Mouse (Mus musculus): ENCODE measurements around the gene Olfr215.
"Not testable (repeated sequence)": the region's sequence is repeated elsewhere in the genome, so short reads cannot be mapped to it uniquely, and the experiment has no call there.

The Olfr215 gene

GRCm38 (mm10) chr6:116584095-116584494 is at the start of gene Olfr215:
TSS of gene Olfr215 (minus strand) at chr6:116584195.
- DNase-seq: no peak

GRCm38 (mm10) chr6:116632129-116632528 is 48.1 kb upstream of the Olfr215 start:
- DNase-seq: peak; percentile 86 to 89

GRCm38 (mm10) chr6:116629766-116630165 is 45.8 kb upstream of the Olfr215 start:
- DNase-seq: no peak

- DNase-seq: peak; percentile 55 to 70
Measured at GRCm38 (mm10) chr6:116628539-116629171, 44.7 kb upstream of the Olfr215 start, which contains the start of gene Zfp422. TSS of gene Zfp422 (minus strand) at chr6:116628999.

GRCm38 (mm10) chr6:116628095-116628494 is 44.1 kb upstream of the Olfr215 start:
- DNase-seq: no peak

- DNase-seq: not testable (repeated sequence)
Measured at GRCm38 (mm10) chr6:116626417-116626816, 42.4 kb upstream of the Olfr215 start.

- DNase-seq: no peak
Measured at GRCm38 (mm10) chr6:116621318-116622023, 37.5 kb upstream of the Olfr215 start.

GRCm38 (mm10) chr6:116618073-116618472 is 34.1 kb upstream of the Olfr215 start:
- no peak for DNase-seq

GRCm38 (mm10) chr6:116615719-116616118 is 31.7 kb upstream of the Olfr215 start:
- no peak for DNase-seq

GRCm38 (mm10) chr6:116607230-116607629 is 23.2 kb upstream of the Olfr215 start:
- DNase-seq: no peak

- not testable (repeated sequence) for DNase-seq
Measured at GRCm38 (mm10) chr6:116600969-116601368, 17.0 kb upstream of the Olfr215 start.

- DNase-seq: peak in 1 of 2 experiments; percentile 5
Measured at GRCm38 (mm10) chr6:116569834-116570233, 14.2 kb downstream of the Olfr215 start.

- no peak for DNase-seq
Measured at GRCm38 (mm10) chr6:116554952-116555351, 29.0 kb downstream of the Olfr215 start.

GRCm38 (mm10) chr6:116553935-116554334 is 30.1 kb downstream of the Olfr215 start, which contains the start of gene Olfr214:
TSS of gene Olfr214 (plus strand) at chr6:116554235.
- DNase-seq: no peak

- DNase-seq: not testable (repeated sequence)
Measured at GRCm38 (mm10) chr6:116550841-116551240, 33.2 kb downstream of the Olfr215 start, which contains the start of gene Gm5580. TSS of gene Gm5580 (plus strand) at chr6:116551141.

GRCm38 (mm10) chr6:116542500-116542899 is 41.5 kb downstream of the Olfr215 start:
- DNase-seq: no peak

- no peak for DNase-seq
Measured at GRCm38 (mm10) chr6:116538156-116538555, 45.8 kb downstream of the Olfr215 start, which contains the start of gene Olfr213. TSS of gene Olfr213 (plus strand) at chr6:116538456.
